8 mouse cellular contexts compared by ENCODE assay signal in the genomic region with DNA sequence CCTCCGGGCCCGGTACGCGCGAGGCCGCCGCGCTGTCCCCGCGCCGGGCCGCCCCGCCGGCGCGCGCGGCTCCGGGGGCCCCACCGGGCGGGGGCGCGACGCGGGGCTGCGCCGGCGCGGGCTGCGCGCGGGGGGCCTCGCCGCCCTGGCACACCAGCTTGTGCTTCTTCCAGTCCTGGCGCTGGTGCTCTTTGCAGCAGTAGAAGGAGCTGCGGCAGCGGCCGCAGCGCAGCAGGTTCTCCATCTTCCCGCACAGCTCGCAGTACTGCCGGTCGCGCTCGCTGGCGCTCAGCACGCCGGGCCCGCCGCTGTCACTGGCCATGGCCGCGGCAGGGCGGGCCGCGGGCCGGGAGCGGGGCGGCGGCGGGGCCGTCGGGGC. TPM values are rescaled to one million over a fixed set of nuclear protein-coding genes. Genes with fewer than 3 reads are reported as not detected.
A peak's percentile ranks its signal among the peaks of the same experiment; 100 is the strongest.
DNase-seq lines count a peak whose midpoint lies in the region; ATAC-seq lines count a peak whose summit lies in the region.

No protein-coding gene starts in this region.

- peaks cover 48% of the 10 kb centered on the region for H3K4me1 ChIP-seq in heart, embryonic 12.5 days (replicated peaks)
- peaks cover 53% of the 10 kb centered on the region for H3K4me1 ChIP-seq in hindbrain, embryonic 13.5 days (replicated peaks)
- H3K4me1 ChIP-seq in stomach, embryonic 16.5 days (ENCODE audit: control insufficient read depth, insufficient read depth, low read length), result peaks cover 25% of the 10 kb centered on the region

- peak; percentile 57 for ATAC-seq in heart, embryonic 12.5 days (ENCODE audit: insufficient number of reproducible peaks, low FRiP score)
- peak; percentile 21; the same call in 1 of the 2 replicates for ATAC-seq in hindbrain, embryonic 13.5 days (ENCODE audit: low FRiP score)
- peak; percentile 23; the same call in 1 of the 2 replicates for ATAC-seq in stomach, embryonic 16.5 days (ENCODE audit: insufficient read depth, low FRiP score)

- no peaks in the 10 kb centered on the region for H3K9me3 ChIP-seq in heart, embryonic 12.5 days (replicated peaks)
- no peaks in the 10 kb centered on the region for H3K9me3 ChIP-seq in hindbrain, embryonic 13.5 days
- H3K9me3 ChIP-seq in stomach, embryonic 16.5 days (replicated peaks; ENCODE audit: control insufficient read depth, low read length), result no peaks in the 10 kb centered on the region

- H3K4me2 ChIP-seq in heart, embryonic 12.5 days, result peak overlapping the region; percentile 83
- H3K4me2 ChIP-seq in hindbrain, embryonic 13.5 days, result peak overlapping the region; percentile 83
- peak overlapping the region; percentile 78 for H3K4me2 ChIP-seq in stomach, embryonic 16.5 days (ENCODE audit: low read depth, low read length)

- DNase-seq in heart, adult 11 months, result no peak
- peak; percentile 59 for DNase-seq in CD4-positive, CD25-positive, alpha-beta regulatory T cell, adult 2 months (ENCODE audit: low read depth, low spot score)
- DNase-seq in cerebellum, adult 8-10 months, result peak; percentile 40
- DNase-seq in lung, postnatal 10 days, result peak; percentile 35
- no peak for DNase-seq in adipocyte (ENCODE audit: low spot score)

- 10% methylated on average over 62 of the region's 62 CpGs for WGBS in heart, embryonic 12.5 days
- WGBS in hindbrain, embryonic 13.5 days, result under 1% methylated on average over 33 of the region's 62 CpGs
- under 1% methylated on average over 46 of the region's 62 CpGs for WGBS in stomach, embryonic 16.5 days

- H3K9ac ChIP-seq in heart, embryonic 12.5 days, result peak overlapping the region; percentile 100
- H3K9ac ChIP-seq in hindbrain, embryonic 13.5 days, result peak overlapping the region; percentile 98
- peak overlapping the region; percentile 98 for H3K9ac ChIP-seq in stomach, embryonic 16.5 days (ENCODE audit: low read length)

- no peaks in the 10 kb centered on the region for H3K27me3 ChIP-seq in heart, embryonic 12.5 days (replicated peaks)
- no peaks in the 10 kb centered on the region for H3K27me3 ChIP-seq in hindbrain, embryonic 13.5 days
- H3K27me3 ChIP-seq in stomach, embryonic 16.5 days (ENCODE audit: control insufficient read depth, insufficient read depth, low read length), result no peaks in the 10 kb centered on the region

- H3K36me3 ChIP-seq in heart, embryonic 12.5 days, result no peaks in the 10 kb centered on the region
- no peaks in the 10 kb centered on the region for H3K36me3 ChIP-seq in hindbrain, embryonic 13.5 days
- no peaks in the 10 kb centered on the region for H3K36me3 ChIP-seq in stomach, embryonic 16.5 days (ENCODE audit: control insufficient read depth, insufficient read depth, low read length)

- peak overlapping the region; percentile 99 for H3K4me3 ChIP-seq in heart, embryonic 12.5 days
- peak overlapping the region; percentile 96 for H3K4me3 ChIP-seq in hindbrain, embryonic 13.5 days
- H3K4me3 ChIP-seq in stomach, embryonic 16.5 days (replicated peaks; ENCODE audit: low read length), result peak overlapping the region; percentile 94

- peak overlapping the region; percentile 99 for H3K27ac ChIP-seq in heart, embryonic 12.5 days (ENCODE audit: poor library complexity, severe bottlenecking)
- peak overlapping the region; percentile 99 for H3K27ac ChIP-seq in hindbrain, embryonic 13.5 days
- peak overlapping the region; percentile 99 for H3K27ac ChIP-seq in stomach, embryonic 16.5 days (ENCODE audit: low read length)

RNA-seq across cellular contexts. Expression of a gene that starts 0.4 kb away (rescaled TPM):
- 16.5 and 18.6 TPM in 2 replicates for polyA plus RNA-seq in heart, embryonic 12.5 days (2016; fragmentation: Nextera tagmentation; extraction: Ambion mirVana)
- 16.9 and 17.2 TPM in 2 replicates for polyA plus RNA-seq in hindbrain, embryonic 13.5 days (2015; fragmentation: Nextera tagmentation; extraction: Ambion mirVana)
- polyA plus RNA-seq in stomach, embryonic 16.5 days (2015; fragmentation: Nextera tagmentation; extraction: Ambion mirVana), result 12.4 and 12.9 TPM in 2 replicates

RNA-seq across cellular contexts. Expression of a gene that starts 51.0 kb away (rescaled TPM):
- 10.4 and 10.9 TPM in 2 replicates for polyA plus RNA-seq in heart, embryonic 12.5 days (2016; fragmentation: Nextera tagmentation; extraction: Ambion mirVana)
- 9.5 and 10.6 TPM in 2 replicates for polyA plus RNA-seq in hindbrain, embryonic 13.5 days (2015; fragmentation: Nextera tagmentation; extraction: Ambion mirVana)
- 7.3 and 8.3 TPM in 2 replicates for polyA plus RNA-seq in stomach, embryonic 16.5 days (2015; fragmentation: Nextera tagmentation; extraction: Ambion mirVana)

RNA-seq across cellular contexts. Expression of a gene that starts 51.2 kb away (rescaled TPM):
- polyA plus RNA-seq in heart, embryonic 12.5 days (2016; fragmentation: Nextera tagmentation; extraction: Ambion mirVana), result 10.1 and 10.3 TPM in 2 replicates
- polyA plus RNA-seq in hindbrain, embryonic 13.5 days (2015; fragmentation: Nextera tagmentation; extraction: Ambion mirVana), result 13.2 and 13.8 TPM in 2 replicates
- 5.6 and 6.0 TPM in 2 replicates for polyA plus RNA-seq in stomach, embryonic 16.5 days (2015; fragmentation: Nextera tagmentation; extraction: Ambion mirVana)

Comparison
In these comparisons a context has a peak if more than half of its experiments do, and no peak if none do; other contexts are left out.
1. DNase-seq: peak in CD4-positive, CD25-positive, alpha-beta regulatory T cell, adult 2 months (single experiment), cerebellum, adult 8-10 months (single experiment) and lung, postnatal 10 days (single experiment); none in heart, adult 11 months (single experiment) and adipocyte (single experiment).
2. Peak in every context shown above with its lines, with median percentiles within 50 percentile points of each other: ATAC-seq, H3K27ac ChIP-seq, H3K4me2 ChIP-seq, H3K4me3 ChIP-seq and H3K9ac ChIP-seq.